Mouse (Mus musculus) layer of hippocampus, postnatal 14 days (tissue): ENCODE results near the gene Acod1. TPM values are rescaled to one million over a fixed set of nuclear protein-coding genes. Genes with fewer than 3 reads are reported as not detected.

Experiments
- DNase-seq, 2 experiments: peaks; one replicate each; pipeline ENCODE4 v3.0.0; 2021 to 2022; ENCODE audit warnings: low spot score in 2 of 2, mixed read lengths in 1 of 2
- total RNA-seq, 2 experiments: library from RNA; stranded (reverse); gene quantifications; 2 replicates each; pipeline ENCODE4 v1.2.3; 2021

Acod1 gene
- total RNA-seq, 2 experiments from 2014 or later = not detected

GRCm38 (mm10) chr14:103100296-103100695, 53.5 kb downstream of the Acod1 start:
- DNase-seq = no peak

GRCm38 (mm10) chr14:103101171-103101570, 54.4 kb downstream of the Acod1 start:
- no peak for DNase-seq

- no peak for DNase-seq
Measured at GRCm38 (mm10) chr14:103102246-103102645, 55.5 kb downstream of the Acod1 start.

GRCm38 (mm10) chr14:103102731-103103335, 56.1 kb downstream of the Acod1 start:
- DNase-seq = no peak

Other genes with a start within 250 kb of the Acod1 start
- gene Kctd12, start 64.3 kb upstream of the Acod1 start, total RNA-seq = 100 to 1,000 TPM; 101 to 112 TPM
- gene Cln5, start 23.2 kb downstream of the Acod1 start, total RNA-seq = 1 to 10 TPM; 6.4 to 8.9 TPM
- gene Fbxl3, start 52.6 kb downstream of the Acod1 start, total RNA-seq = 10 to 100 TPM; 71.5 to 71.8 TPM